Mouse (Mus musculus) thymus, postnatal 36 days (tissue): ENCODE measurements around the gene Il12rb2.
A peak's percentile ranks its signal among the peaks of the same experiment; 100 is the strongest.

Experiments used
- DNase-seq, 2 experiments: peaks; one replicate each; pipeline ENCODE4 v3.0.0; 2022; ENCODE audit warnings: mixed read lengths in 2 of 2

Il12rb2 gene

GRCm38 (mm10) chr6:67292042-67292623 lies 83.9 kb downstream of the Il12rb2 start:
- no peak for DNase-seq

- DNase-seq, result no peak
Observed at GRCm38 (mm10) chr6:67282897-67283296, 93.1 kb downstream of the Il12rb2 start.

- DNase-seq, result no peak
Observed at GRCm38 (mm10) chr6:67281614-67282197, 94.3 kb downstream of the Il12rb2 start.

GRCm38 (mm10) chr6:67277944-67278343 lies 98.0 kb downstream of the Il12rb2 start:
- DNase-seq, result no peak

GRCm38 (mm10) chr6:67269459-67269858 lies 106.5 kb downstream of the Il12rb2 start:
- DNase-seq, result no peak

GRCm38 (mm10) chr6:67268983-67269382 lies 107.0 kb downstream of the Il12rb2 start:
- no peak for DNase-seq

GRCm38 (mm10) chr6:67268245-67268612 lies 107.8 kb downstream of the Il12rb2 start:
- no peak for DNase-seq

GRCm38 (mm10) chr6:67267408-67268244 lies 108.4 kb downstream of the Il12rb2 start:
- peak; percentile 19 to 63 for DNase-seq

GRCm38 (mm10) chr6:67266664-67267407 lies 109.2 kb downstream of the Il12rb2 start:
- DNase-seq, result peak; percentile 93 to 98

- DNase-seq, result no peak
Observed at GRCm38 (mm10) chr6:67266159-67266657, 109.8 kb downstream of the Il12rb2 start.

- DNase-seq, result no peak
Observed at GRCm38 (mm10) chr6:67264935-67265334, 111.1 kb downstream of the Il12rb2 start.

- no peak for DNase-seq
Observed at GRCm38 (mm10) chr6:67251095-67251494, 124.9 kb downstream of the Il12rb2 start.

- no peak for DNase-seq
Observed at GRCm38 (mm10) chr6:67244451-67244850, 131.5 kb downstream of the Il12rb2 start.

GRCm38 (mm10) chr6:67243765-67244420 lies 132.1 kb downstream of the Il12rb2 start:
- DNase-seq, result no peak
